Mouse (Mus musculus) MEL (cell line): ENCODE results near the gene Prex1.

Experiments
- CHD2 ChIP-seq: IDR thresholded peaks from 2 replicates; pipeline ENCODE4 v1.6.1; 2011; ENCODE audit warnings: low read length, improper control_type of control experiment
- CTCF ChIP-seq, 3 experiments: IDR thresholded peaks in 2 of 3; conservative IDR thresholded peaks in 1 of 3; 2 replicates each; pipeline ENCODE4 v1.5.1; 2011 to 2012; ENCODE audit warnings: low read length in 3 of 3, low read depth in 2 of 3, mild to moderate bottlenecking in 2 of 3, improper control_type of control experiment in 1 of 3, inconsistent platforms in 1 of 3, mixed read lengths in 1 of 3, moderate library complexity in 1 of 3; ENCODE audit not compliant: control insufficient read depth in 1 of 3, insufficient read depth in 1 of 3, poor library complexity in 1 of 3, severe bottlenecking in 1 of 3
- EP300 ChIP-seq, 2 experiments: IDR thresholded peaks; 2 replicates each; pipeline ENCODE4 v1.6.1; 2011; ENCODE audit warnings: improper control_type of control experiment in 2 of 2, low read length in 2 of 2, low read depth in 1 of 2, mild to moderate bottlenecking in 1 of 2
- MAFK ChIP-seq: IDR thresholded peaks from 2 replicates; pipeline ENCODE4 v1.6.1; 2011; ENCODE audit warnings: low read depth, mild to moderate bottlenecking, low read length, improper control_type of control experiment, borderline replicate concordance
- MAX ChIP-seq: IDR thresholded peaks from 2 replicates; pipeline ENCODE4 v1.6.1; 2011; ENCODE audit warnings: low read length, improper control_type of control experiment
- POLR2A ChIP-seq, 2 experiments: IDR thresholded peaks; 2 replicates each; pipeline ENCODE4 v1.6.1; 2011 to 2012; ENCODE audit warnings: low read length in 2 of 2, mild to moderate bottlenecking in 2 of 2, control low read depth in 1 of 2, improper control_type of control experiment in 1 of 2, low read depth in 1 of 2, moderate library complexity in 1 of 2; ENCODE audit not compliant: control insufficient read depth in 1 of 2, insufficient read depth in 1 of 2, poor library complexity in 1 of 2
- TAL1 ChIP-seq: IDR thresholded peaks from 2 replicates; pipeline ENCODE4 v1.6.1; 2012; ENCODE audit warnings: mild to moderate bottlenecking, inconsistent platforms, low read length, moderate library complexity, mixed read lengths
- TBP ChIP-seq: IDR thresholded peaks from 2 replicates; pipeline ENCODE4 v1.8.0; 2011; ENCODE audit warnings: low read depth, low read length, improper control_type of control experiment
- USF2 ChIP-seq, 2 experiments: IDR thresholded peaks; 2 replicates each; pipeline ENCODE4 v1.6.1; 2011 to 2012; ENCODE audit warnings: improper control_type of control experiment in 2 of 2, low read length in 2 of 2, borderline replicate concordance in 1 of 2, inconsistent platforms in 1 of 2, low read depth in 1 of 2, mild to moderate bottlenecking in 1 of 2; ENCODE audit not compliant: insufficient read depth in 1 of 2

- TF ChIP-seq MAFK (no peak), CHD2 (no peak), USF2 (IDR thresholded peaks at IDR 0.05; ENCODE audit: borderline replicate concordance in 1 of 2, insufficient read depth in 1 of 2, low read depth in 1 of 2, low read length in 2 of 2) (no peak), POLR2A (IDR thresholded peaks at IDR 0.05; ENCODE audit: control insufficient read depth in 1 of 2, insufficient read depth in 1 of 2, low read depth in 1 of 2, low read length in 2 of 2, poor library complexity in 1 of 2) (no peak), CTCF (IDR thresholded peaks at IDR 0.05 in 2 of 3, conservative IDR thresholded peaks at IDR 0.05 in 1 of 3; ENCODE audit: control insufficient read depth in 1 of 3, insufficient read depth in 1 of 3, low read depth in 2 of 3, low read length in 3 of 3, poor library complexity in 1 of 3, severe bottlenecking in 1 of 3) (no peak), EP300 (IDR thresholded peaks at IDR 0.05; ENCODE audit: low read depth in 1 of 2, low read length in 2 of 2) (no peak), TAL1 (no peak), MAX (no peak), TBP (no peak)
These were observed 140.0 kb downstream of the Prex1 start for GRCm38 (mm10) chr2:166573621-166574020.
